Mouse (Mus musculus): ENCODE measurements around the gene Hcrtr1. TPM values are rescaled to one million over a fixed set of nuclear protein-coding genes. Genes with fewer than 3 reads are reported as not detected.
A peak's percentile ranks its signal among the peaks of the same experiment; 100 is the strongest.

The Hcrtr1 gene
- total RNA-seq, 2 experiments from 2014 or later = not detected

DNA sequence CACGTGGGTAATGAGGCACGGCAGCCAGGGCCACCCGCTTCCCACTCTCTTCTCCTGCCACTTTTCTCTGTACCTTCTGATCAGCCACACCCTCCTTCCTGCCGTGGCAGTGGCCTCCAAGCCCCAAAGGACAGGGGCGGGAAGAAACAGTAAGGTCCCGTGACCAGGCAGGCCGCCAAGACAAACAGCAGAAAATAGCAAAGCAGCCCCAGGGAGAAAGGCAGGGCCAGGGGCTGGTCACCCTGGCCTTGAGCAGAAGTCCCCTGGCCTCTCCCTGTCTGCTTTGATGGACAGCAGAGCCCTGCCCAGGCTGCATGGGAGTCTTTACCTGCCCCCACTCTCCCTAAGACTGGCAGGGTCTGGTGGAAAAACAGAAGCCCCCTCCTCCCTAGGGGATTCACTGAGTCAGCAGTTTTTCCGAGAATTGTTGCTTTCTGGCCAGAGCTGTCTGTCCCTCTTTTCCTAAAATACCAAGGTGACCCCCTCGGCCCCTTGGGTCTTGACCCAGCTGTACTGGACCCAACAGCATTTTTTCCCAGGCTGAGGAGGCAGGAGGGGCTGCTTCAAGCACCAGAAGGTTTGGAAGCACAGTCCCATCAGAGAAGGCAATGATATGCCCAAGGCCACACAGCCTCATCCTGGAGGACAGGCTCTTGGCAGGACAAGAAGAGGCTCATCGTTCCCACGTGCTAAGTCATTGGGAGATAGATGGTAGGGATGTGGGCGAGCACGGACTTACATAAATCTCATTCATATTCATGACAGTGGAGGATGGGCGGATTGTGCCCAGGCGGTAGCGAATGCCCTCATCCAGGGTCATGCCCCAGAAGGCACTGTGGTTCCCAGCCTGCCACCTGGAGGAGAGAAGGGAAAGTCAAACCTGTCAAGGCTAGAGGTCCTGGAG, 29.4 kb upstream of the Hcrtr1 start:
- DNase-seq (ENCODE audit: low spot score in 2 of 2) = peak in 1 of 2 experiments; percentile 71

DNA sequence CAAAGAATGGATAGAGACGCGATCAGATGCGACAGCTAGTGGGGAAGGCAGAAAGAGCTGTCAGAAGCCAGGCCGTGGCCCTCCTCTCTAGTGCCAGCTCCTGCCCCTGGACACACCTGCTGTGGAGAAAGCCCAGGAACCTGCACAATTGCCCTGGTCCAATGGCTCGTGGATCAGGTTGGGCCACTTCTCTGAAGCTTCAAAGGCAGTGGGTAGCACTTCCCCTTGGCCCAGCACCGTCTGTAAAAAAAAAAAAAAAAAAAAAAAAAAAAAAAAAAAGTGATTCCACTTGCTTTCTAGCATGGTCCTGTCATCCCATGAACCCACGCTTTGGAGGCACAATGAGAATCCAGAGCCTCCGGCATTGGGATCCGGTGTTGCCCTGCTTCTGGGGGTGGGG, 28.7 kb upstream of the Hcrtr1 start:
- DNase-seq (ENCODE audit: low spot score in 2 of 2) = no peak

DNA sequence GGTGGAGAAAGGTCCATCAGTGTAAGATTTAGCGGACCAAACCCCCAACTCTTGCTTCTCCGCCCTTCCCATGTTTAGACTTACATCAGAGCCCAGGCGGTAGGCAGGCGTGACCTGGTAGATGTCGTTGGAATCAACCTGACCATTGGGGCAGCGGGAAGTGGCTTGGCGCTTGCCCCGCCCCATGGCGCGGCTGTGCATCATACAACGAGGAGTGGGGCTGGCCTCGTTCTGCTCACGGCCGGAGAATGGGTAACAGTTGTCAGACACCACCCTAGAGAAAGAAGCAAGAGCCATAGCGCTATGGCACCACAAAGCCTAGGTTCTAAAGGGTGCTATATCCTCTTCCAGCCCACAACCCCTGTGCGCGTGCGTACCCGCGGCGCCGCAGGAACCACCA, 28.2 kb upstream of the Hcrtr1 start:
- DNase-seq (ENCODE audit: low spot score in 2 of 2) = no peak

DNA sequence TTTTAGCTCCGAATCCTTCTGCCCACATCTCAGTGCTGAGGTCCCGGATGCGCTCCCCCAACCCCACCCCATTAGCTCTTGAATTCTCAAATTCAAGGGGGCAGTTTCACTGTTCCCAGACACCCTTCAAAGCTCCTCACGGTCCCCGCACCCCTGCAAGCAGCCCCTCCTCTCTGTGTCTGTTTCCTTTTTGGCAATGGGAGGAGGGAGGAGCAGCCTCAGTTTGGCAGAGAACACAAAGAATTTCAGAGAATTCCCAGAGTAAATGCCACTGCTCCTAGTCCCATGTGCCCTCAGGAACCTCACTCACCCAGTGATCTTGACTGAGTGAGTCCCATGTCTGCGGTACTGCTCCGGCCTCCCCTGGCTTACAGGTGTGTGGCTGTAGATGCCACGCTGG, 27.4 kb upstream of the Hcrtr1 start:
- DNase-seq (ENCODE audit: low spot score in 2 of 2) = no peak

DNA sequence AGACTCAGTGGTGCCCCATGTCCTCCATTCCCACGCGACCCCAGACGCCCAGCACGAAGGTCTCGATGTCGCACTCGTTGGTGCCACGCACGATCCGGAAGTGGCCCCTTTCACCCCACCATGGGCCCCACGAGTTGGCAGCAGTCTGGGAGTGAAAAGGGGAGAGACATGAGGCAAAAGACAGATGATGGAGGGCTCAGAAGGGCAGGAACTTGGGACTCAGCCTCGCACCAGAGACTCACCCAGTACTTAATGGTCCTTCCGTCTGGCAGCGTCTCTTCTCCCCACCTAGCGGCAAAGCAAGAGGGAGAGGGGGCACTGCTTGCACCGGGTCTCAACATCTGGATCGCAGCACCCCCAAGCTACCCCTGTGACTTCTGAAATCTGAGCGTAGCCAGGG, 26.9 kb upstream of the Hcrtr1 start:
- no peak for DNase-seq (ENCODE audit: low spot score in 2 of 2)

DNA sequence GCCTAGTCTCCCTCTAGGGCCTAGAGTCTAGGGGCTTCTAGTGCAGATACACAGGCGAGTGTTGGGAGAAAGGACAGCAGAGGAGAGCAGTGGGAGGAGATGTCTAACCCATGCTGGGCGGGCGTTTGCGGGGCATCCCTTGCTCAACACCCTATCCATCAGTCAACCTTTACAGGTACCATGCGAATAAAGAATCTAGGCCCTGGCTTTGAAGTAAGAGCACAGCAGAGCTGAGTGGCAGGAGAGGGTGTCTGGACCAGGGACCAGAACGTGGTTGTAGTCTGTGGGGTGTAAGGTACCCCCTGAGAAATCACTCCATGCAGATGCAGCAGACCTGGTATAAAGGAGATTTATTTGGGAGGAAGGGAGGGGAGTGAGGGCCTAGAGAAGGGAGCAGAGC, 25.0 kb upstream of the Hcrtr1 start:
- no peak for DNase-seq (ENCODE audit: low spot score in 2 of 2)

DNA sequence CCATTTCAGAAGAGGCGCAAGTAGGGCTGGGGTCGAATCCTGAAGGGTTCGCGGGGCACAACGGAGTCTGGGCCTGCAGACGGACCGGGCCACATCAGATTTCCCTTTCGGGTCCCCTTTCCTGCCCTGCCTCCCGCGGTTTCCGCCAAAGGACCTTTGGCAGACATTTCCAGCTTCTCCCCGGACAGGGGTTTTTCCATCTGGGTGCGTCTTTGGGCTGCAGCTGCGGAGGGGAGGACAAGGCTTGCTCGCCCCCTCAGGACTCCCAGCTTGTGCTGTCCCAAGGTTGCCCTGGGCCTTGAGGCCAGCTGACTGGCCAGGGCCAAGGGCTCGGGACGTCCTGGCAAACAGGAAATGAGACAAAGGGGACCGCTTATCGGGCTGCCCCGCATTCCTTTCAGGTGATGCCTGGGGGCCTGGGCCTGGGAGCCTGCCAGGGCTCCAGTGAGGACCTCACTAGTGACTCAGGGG, 24.3 kb upstream of the Hcrtr1 start:
- DNase-seq (ENCODE audit: low spot score in 2 of 2) = peak in 1 of 2 experiments; percentile 44

DNA sequence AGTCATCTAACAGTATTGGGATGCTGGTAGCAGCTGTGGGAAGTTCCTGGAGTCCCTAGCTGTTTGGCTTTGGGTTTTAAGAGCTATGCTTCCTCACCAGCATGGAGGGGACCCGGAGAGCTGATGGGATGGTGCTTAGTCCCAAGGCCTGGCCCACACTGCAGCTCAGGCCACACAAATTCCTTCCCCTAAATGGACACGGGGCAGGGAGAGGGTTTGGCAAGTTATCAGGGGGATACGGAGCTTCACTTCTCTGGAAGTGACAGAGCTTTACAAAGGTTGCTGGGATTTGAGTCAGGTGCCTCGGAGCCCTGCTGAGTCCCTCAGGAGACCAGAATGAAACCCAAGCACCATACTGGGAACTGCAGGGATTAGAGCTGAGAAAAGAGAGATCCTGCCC, 22.2 kb upstream of the Hcrtr1 start:
- DNase-seq (ENCODE audit: low spot score in 2 of 2) = no peak

DNA sequence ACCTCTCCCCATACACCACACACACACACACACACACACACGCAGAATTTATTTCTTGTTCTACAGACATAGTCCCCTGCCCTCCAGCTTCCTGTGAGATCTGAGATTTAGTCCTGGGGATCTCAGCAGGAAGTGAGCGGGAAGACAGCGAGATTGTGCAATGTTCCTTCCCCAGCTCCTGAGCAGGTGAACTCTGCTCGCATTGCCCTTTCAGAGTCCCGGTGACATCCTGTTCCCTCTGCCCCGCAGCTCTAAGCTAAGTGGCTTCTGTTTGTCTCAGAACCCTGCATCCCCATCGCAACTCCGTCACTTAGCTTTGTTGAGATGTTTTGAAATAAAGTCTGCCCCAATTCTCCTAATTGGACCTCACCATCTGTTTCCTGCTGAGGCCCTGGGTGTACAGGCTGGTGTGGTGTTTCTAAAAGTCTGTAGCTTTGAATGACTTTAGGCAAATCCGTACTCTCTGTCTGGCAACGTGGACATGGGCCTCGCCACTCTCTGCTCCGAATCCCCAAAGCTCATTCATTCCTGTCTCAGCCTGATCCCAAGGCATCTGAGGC, 17.7 kb upstream of the Hcrtr1 start:
- no peak for DNase-seq (ENCODE audit: low spot score in 2 of 2)

DNA sequence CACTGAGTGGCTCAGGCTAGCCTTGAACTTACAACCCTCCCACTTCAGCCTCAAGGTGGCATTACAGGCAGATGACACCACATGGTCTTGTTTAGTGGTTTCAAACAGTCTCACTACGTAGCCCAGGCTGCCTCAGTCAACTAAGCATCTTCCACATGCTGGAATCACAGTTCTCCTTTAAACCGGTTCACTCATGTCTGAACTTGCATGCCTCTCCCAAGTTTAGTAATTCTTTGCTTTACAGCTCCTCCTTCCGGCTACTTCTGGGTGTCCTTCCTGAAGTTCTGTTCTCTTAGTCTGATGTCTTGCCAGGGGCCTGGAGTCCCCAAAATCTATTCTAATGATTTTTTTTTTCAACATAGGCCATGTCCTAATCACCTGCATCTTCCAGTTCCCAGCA, 15.1 kb upstream of the Hcrtr1 start:
- DNase-seq (ENCODE audit: low spot score in 2 of 2) = no peak

DNA sequence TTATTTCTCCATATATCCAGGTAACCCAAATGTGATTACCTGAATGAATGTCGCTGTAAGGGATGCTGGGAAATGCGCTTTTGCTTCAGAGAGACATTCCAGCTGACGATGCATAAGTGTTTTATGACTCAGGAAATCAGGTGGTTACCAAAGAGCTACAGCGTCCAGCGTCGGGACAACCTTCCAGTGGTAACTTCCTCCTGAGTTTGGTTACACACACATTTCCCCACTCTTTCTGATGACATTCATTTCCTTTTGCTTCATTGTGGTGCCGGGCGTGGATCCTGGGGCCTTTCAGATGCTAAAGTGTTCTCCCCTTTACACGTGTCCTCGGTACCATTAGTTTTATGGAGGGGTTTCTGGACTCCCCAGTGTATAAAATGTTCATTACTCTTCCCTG, 9.2 kb upstream of the Hcrtr1 start:
- DNase-seq (ENCODE audit: low spot score in 2 of 2) = no peak

DNA sequence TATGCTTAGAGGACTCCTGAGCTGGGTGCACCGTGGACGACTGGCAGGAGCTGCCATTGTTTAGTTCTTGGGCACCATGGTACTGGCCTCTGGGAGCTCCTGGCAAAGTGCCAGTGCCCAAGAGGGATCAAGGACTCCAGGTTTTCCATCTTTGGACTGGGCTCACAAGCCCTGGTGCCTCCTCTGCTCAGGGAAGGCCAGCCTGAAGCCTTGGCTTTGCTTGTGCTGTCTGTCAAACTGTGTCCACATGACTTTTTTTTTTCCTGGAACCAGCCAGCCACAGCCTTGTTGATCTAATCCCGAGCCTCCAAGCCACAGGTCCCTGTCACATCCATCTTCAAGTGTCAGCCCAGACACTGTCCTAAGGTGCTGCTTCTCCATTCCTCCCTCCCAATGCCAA, 2.6 kb upstream of the Hcrtr1 start:
- no peak for DNase-seq (ENCODE audit: low spot score in 2 of 2)

DNA sequence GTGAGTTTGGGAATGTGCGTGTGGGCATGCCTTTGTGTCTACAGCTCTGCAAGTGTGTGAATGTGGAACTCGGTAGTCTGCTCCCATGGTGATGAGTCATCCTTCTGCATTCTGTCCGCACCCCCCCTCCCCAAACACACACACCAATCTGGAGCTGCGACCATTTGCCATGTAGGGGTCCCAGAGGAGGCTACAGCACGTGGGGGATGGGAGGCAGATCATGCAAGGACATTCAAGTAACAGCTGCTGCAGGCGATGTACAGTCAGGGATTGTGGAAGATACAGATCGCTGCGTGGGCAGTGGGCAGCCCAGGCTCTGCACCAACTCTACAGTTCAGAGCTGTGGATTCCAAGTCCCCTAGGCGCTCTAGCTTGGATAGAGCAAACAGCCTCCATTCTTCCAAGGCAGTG, 1.8 kb upstream of the Hcrtr1 start:
- DNase-seq (ENCODE audit: low spot score in 2 of 2) = no peak

DNA sequence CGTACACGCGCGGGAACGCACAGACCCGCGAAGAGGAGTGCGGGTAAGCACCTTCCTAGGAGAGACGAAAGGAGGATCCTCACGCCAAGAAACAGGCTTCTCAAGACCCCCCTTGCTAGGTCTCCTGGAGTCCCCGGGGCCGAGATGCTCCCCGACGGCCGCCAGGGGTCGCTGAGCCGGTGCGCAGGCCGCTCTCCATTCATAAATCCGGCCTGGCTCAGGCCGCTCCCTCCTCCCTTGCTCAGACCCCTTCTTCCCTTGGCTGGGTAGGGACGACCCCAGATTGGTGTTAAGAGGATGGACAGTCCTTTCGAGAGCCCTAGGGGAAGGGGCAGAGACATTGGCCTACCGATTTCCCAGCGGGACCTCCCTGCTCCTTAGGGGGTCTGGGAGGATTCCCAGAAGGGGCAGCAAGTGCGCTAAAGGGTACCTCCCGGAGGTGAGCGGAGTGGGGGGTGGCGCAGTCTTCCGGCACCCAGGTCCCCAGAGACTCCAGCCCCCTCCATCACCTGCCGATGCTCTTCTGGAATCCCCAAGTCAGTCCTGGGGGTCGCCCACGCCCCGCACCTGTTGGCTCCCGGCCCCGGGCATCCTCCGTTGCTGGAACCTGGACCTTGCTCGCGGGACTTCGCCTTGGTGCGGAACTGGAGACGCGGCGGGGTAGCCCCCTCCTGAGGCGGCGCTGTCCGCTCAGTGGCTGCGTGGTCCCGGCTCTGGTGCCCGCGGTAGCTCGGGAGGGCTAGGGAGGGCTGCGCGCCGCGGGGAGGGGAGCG, 532 bp downstream of the Hcrtr1 start:
- DNase-seq (ENCODE audit: low spot score in 2 of 2) = peak; percentile 62 to 76

DNA sequence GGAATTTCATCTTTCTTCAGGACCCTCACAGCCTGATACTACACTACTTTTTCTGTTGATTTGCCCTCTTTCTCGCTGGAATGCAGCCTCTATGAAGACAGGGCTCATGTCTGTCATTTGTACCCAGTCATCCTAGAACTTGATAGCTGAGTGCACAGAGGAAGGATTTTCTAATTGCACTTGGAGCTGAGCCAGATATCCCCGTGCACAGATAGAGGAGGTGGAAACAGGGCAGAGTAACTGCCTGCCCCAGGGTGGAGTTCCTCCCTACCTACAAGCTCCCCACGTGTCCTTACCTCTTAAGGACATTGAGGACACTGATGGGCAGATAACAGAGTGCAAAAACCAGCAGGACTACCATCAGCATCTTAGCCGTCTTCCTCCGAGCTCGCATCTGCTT, 5.8 kb downstream of the Hcrtr1 start:
- DNase-seq (ENCODE audit: low spot score in 2 of 2) = no peak

DNA sequence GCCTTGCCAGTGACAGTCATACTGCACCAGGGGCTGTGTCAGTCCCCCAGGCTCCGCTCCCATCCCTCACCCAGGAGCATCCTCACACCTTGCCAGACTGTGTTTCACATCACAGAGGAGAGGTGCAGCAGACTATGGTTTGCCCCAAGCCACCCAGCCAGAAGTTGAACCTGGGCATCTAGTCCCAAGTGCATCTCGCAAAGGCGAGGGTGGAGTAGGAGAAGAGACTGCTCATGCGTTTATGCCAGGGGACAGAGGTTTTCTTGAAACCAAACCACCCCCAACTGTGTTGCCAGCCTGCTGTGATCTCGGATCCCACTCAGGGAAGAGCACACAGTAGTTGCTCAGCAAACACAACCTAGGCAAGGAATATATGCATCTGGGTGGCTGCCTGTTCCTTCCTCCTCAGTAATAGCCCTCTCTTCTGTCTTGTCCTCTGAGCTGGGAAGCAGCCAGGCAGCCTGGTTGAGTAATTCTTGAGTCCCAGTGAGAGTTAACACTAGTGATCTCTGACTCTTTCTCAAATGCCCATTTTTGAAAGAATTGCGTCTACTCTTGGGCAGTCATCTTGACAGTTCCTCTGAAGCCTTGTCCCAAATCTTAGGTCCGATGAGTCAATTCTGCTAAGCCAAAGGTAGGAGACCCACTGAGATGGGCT, 7.6 kb downstream of the Hcrtr1 start:
- DNase-seq (ENCODE audit: low spot score in 2 of 2) = no peak

DNA sequence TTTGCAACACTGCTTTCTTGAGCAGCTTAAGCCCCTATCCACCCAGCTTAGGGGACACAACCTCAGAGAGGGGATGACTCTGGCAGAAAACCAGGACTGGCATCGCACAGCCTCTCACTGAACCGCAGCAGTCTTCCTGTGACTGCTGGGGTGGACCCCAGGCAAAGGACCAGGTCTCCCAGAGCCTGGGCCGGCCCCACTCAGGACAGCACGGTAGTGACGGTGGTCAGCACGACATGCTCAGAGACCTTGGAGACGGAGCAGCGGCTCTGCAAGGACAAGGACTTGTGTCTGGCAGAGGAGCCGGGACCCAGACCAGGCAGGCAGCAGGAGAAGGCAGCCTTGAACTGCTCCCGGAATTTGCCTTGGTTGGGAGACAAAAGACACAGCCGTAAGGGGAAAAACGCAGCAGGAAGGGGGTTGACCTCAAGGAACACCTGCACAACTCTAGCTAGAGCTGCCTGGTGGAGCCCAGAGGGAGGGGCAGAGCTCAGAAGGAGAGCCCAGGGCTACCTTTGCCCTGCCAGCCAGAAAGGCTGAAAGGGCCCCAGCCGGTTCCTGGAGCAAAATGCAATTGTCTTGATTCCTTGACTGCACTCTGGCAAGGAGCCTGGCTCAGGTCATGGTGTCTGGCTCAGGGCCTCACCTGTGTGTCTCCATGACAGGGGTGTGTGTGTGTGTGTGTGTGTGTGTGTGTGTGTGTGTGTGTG, 8.4 kb downstream of the Hcrtr1 start:
- no peak for DNase-seq (ENCODE audit: low spot score in 2 of 2)

DNA sequence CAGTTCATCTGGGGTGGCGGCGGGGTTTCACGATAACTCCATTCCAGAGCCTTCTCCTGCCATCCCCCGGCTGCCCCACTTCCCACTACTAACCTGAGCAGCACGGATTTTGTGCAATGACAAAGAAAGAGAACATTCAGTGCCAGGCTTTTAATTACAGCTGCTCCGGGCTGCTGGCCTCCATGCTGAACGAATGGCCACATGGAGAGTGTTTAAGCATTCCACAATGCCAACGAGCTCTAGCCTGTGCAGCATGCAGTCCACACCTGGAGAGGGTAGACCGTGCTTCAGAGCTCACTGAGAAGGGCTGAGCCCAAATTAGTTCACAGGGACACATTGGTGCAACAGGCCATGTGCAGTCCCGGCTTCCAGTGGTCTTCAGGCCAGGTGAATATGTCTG, 9.1 kb downstream of the Hcrtr1 start:
- no peak for DNase-seq (ENCODE audit: low spot score in 2 of 2)

DNA sequence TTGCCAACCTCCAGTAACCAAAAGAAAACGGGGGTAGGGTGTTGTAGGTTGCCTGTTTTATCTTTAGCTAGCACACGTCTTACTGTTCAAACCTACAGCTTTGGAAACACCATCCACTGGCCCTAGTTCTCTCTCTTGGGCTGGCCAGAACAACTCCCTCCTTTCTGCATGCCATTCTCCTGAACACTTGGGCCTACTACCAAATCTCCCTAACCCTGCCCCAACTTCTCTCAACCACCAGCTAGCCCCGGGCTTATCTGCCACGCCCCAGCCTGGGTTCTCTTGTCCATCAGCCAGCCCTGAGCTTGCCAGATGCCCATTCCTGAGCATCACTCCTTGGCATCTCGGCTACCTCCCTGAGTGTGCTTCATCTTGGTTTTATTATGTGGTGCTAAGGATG, 10.3 kb downstream of the Hcrtr1 start:
- DNase-seq (ENCODE audit: low spot score in 2 of 2) = no peak

DNA sequence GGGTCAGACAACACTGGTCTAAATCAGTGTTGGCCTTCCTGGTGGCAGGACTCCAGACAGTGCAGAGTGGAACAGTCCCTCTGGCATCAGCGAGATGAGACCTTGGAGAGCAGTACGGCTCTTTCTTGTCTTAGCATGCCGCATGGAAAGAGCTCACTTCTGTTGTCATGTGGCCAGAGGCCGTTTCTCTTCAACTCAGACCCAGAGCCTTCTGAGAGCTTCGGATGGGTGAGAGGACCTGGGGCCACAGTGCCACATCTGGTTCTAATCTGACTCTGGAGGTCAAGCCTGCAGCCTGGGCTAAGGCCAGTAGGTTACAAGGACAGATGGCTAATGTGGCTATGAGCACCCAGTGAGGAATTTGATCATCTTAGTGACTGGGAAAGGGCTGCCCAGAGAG, 13.2 kb downstream of the Hcrtr1 start:
- no peak for DNase-seq (ENCODE audit: low spot score in 2 of 2)

DNA sequence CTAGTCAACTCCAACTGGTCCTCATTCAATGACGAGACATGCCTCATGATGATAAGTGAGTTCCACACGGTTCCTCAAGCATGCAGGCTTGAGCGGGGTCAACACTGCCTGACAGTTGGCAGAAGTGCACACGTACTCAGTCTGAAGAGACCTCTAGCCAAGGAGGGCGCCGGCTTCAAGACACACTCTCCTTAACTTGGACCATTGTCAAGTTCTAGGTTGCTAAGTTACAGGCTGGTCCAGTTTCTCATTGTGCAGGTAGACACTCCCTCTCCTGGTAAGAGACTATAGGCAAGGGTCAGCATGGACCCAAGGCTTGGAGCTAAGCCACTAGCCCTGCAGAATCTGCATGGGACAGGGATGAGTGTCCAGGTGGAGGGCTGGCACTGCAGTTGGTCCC, 14.0 kb downstream of the Hcrtr1 start:
- no peak for DNase-seq (ENCODE audit: low spot score in 2 of 2)

Measured in gastrocnemius, postnatal 4 days (tissue).